In genomic region chr2:163901043-163901442, GRCm38 (mm10) we compare ENCODE assay signal across 35 mouse cellular contexts. TPM values are rescaled to one million over a fixed set of nuclear protein-coding genes. Genes with fewer than 3 reads are reported as not detected.
DNase-seq lines count a peak whose midpoint lies in the region; ATAC-seq and TF ChIP-seq lines count a peak whose summit lies in the region.
"Had no signal": no experiment of that assay in that cellular context is flagged by ENCODE, and none has a peak within 500 bp of the region (broad histone marks: within the 10 kb centered on the region; RNA-seq: fewer than 3 reads in every experiment).

No protein-coding gene starts in this region.

- H3K27ac ChIP-seq in liver, adult 2 months (replicated peaks; ENCODE audit: insufficient read depth, low read depth, low read length) = no peak overlapping the region
- H3K27ac ChIP-seq in liver, embryonic 11.5 days (ENCODE audit: low read depth, low read length) = no peak overlapping the region
- H3K27ac ChIP-seq: embryonic facial prominence, embryonic 12.5 days; forebrain, embryonic 15.5 days; hindbrain, embryonic 13.5 days; kidney, postnatal 0 days; liver, embryonic 14.5 days; midbrain, embryonic 10.5 days; neural tube, embryonic 15.5 days had no signal

- WGBS in liver, adult 2 months = 44% methylated on average over 7 of the region's 7 CpGs
- WGBS in liver, embryonic 11.5 days = 82% methylated on average over 7 of the region's 7 CpGs

- H3K36me3 ChIP-seq in liver, adult 2 months (ENCODE audit: control insufficient read depth, insufficient read depth, low read length) = no peaks in the 10 kb centered on the region
- H3K36me3 ChIP-seq in liver, embryonic 11.5 days (ENCODE audit: control insufficient read depth, insufficient read depth, low read length) = no peaks in the 10 kb centered on the region
- H3K36me3 ChIP-seq: embryonic facial prominence, embryonic 12.5 days; forebrain, embryonic 15.5 days; midbrain, embryonic 10.5 days; midbrain, embryonic 15.5 days; neural tube, embryonic 15.5 days had no signal

- H3K9me3 ChIP-seq in liver, embryonic 11.5 days (ENCODE audit: control insufficient read depth, low read length) = no peaks in the 10 kb centered on the region
- H3K9me3 ChIP-seq: embryonic facial prominence, embryonic 12.5 days; forebrain, embryonic 15.5 days; hindbrain, embryonic 13.5 days; midbrain, embryonic 10.5 days; midbrain, embryonic 15.5 days; neural tube, embryonic 15.5 days had no signal

- H3K27me3 ChIP-seq in liver, adult 2 months (ENCODE audit: control insufficient read depth, insufficient read depth, low read length) = no peaks in the 10 kb centered on the region
- no peaks in the 10 kb centered on the region for H3K27me3 ChIP-seq in liver, embryonic 11.5 days (replicated peaks; ENCODE audit: control insufficient read depth, insufficient read depth, low read length)
- H3K27me3 ChIP-seq: forebrain, embryonic 15.5 days; hindbrain, embryonic 13.5 days; midbrain, embryonic 15.5 days; neural tube, embryonic 15.5 days had no signal

- ATAC-seq in liver, embryonic 11.5 days (replicated peaks; ENCODE audit: low FRiP score) = no peak
- ATAC-seq: forebrain, embryonic 15.5 days; intestine, embryonic 16.5 days; midbrain, embryonic 15.5 days had no signal

- no peaks in the 10 kb centered on the region for H3K79me2 ChIP-seq in liver, adult 2 months (ENCODE audit: control insufficient read depth, insufficient read depth, low read length)

- TF ChIP-seq CTCF in liver, adult 2 months (IDR thresholded peaks at IDR 0.05; ENCODE audit: low read depth, low read length) = no peak

- 0 out of 2 replicates have a peak, but pooled peaks cover 2% of the 10 kb centered on the region for H3K4me1 ChIP-seq in liver, adult 2 months (ENCODE audit: control insufficient read depth, insufficient read depth, low read length)
- H3K4me1 ChIP-seq in liver, embryonic 11.5 days (replicated peaks; ENCODE audit: control insufficient read depth, insufficient read depth, low read length) = no peaks in the 10 kb centered on the region
- H3K4me1 ChIP-seq: embryonic facial prominence, embryonic 12.5 days had no signal

- no peak for TF ChIP-seq POLR2A in liver, adult 2 months (IDR thresholded peaks at IDR 0.05; ENCODE audit: extremely low read depth, insufficient read depth, low read length)

- no peak overlapping the region for H3K4me3 ChIP-seq in liver, adult 2 months (ENCODE audit: insufficient read depth, low read depth, low read length)
- H3K4me3 ChIP-seq in liver, embryonic 11.5 days (ENCODE audit: low read depth, low read length) = no peak overlapping the region
- H3K4me3 ChIP-seq: embryonic facial prominence, embryonic 12.5 days; forebrain, embryonic 15.5 days; hindbrain, embryonic 13.5 days; midbrain, embryonic 10.5 days; midbrain, embryonic 15.5 days; neural tube, embryonic 15.5 days had no signal

- no peak overlapping the region for H3K4me2 ChIP-seq in liver, embryonic 11.5 days
- H3K4me2 ChIP-seq: embryonic facial prominence, embryonic 12.5 days; forebrain, embryonic 15.5 days; heart, embryonic 11.5 days; hindbrain, embryonic 13.5 days; midbrain, embryonic 15.5 days; neural tube, embryonic 15.5 days had no signal

- peak; percentile 51 for DNase-seq in adrenal gland, postnatal 10 days
- DNase-seq in adrenal gland, adult 18-20 months (ENCODE audit: low spot score in 2 of 2) = no peak
- DNase-seq in liver, adult 2 months (ENCODE audit: extremely low read depth, low read depth, low spot score) = peak; percentile 39
- no peak for DNase-seq in liver, embryonic 11.5 days (ENCODE audit: low spot score)
- peak; percentile 18 for DNase-seq in NIH3T3 (ENCODE audit: low read depth)
- DNase-seq in skeletal muscle tissue, adult 2 months (ENCODE audit: low read depth, low spot score) = peak; percentile 11
- DNase-seq in spleen, postnatal 10 days (ENCODE audit: low spot score in 2 of 2) = no peak
- DNase-seq: cerebellum, adult 11-12 months; cerebellum, adult 9-11 months; embryo, embryonic 11 days; heart, postnatal 4 days; kidney, adult 8-10 months; layer of hippocampus, postnatal 36 days; left cerebral cortex, postnatal 4 days; lung, adult 2 months; right cerebral cortex, adult 18-20 months; thymus, adult 2 months; thymus, postnatal 36 days had no signal

- no peak overlapping the region for H3K9ac ChIP-seq in liver, adult 2 months (ENCODE audit: low read depth, low read length)
- H3K9ac ChIP-seq in liver, embryonic 11.5 days (ENCODE audit: low read depth, low read length) = no peak overlapping the region
- H3K9ac ChIP-seq: embryonic facial prominence, embryonic 12.5 days; forebrain, embryonic 15.5 days; hindbrain, embryonic 13.5 days; liver, embryonic 14.5 days; midbrain, embryonic 15.5 days; neural tube, embryonic 15.5 days had no signal

RNA-seq across cellular contexts. Expression of gene Rims4, which starts 17.4 kb away (rescaled TPM):
- 10 to 100 TPM; 57.7 to 63.4 TPM for total RNA-seq in adrenal gland, postnatal 10 days (2021)
- 100 to 1,000 TPM in 1 of 2 experiments, 10 to 100 TPM in 1; 90.5 to 234 TPM for total RNA-seq in adrenal gland, adult 18-20 months (2021)
- total RNA-seq in liver, adult 2 months (2014; rRNA removed) = 0.09 and 0.20 TPM in 2 replicates
- polyA plus RNA-seq in liver, adult 2 months (2012; rRNA removed) = 0.02 and 0.04 TPM in 2 replicates
- 0.08 and 0.11 TPM in 2 replicates for polyA plus RNA-seq in liver, embryonic 11.5 days (2014; fragmentation: Nextera tagmentation; extraction: Ambion mirVana)

RNA-seq across cellular contexts. Expression of gene Kcnk15, which starts 47.6 kb away (rescaled TPM):
- not detected for total RNA-seq in adrenal gland, postnatal 10 days (2021)
- not detected for total RNA-seq in adrenal gland, adult 18-20 months (2021)
- not detected in 2 replicates for total RNA-seq in liver, adult 2 months (2014; rRNA removed)
- polyA plus RNA-seq in liver, adult 2 months (2012; rRNA removed) = not detected in 2 replicates
- polyA plus RNA-seq in liver, embryonic 11.5 days (2014; fragmentation: Nextera tagmentation; extraction: Ambion mirVana) = not detected in 2 replicates
- total RNA-seq: gastrocnemius, adult 18-20 months; heart, postnatal 4 days; layer of hippocampus, postnatal 36 days; left cerebral cortex, postnatal 4 days; megakaryocyte progenitor cell, adult 5-6 weeks had no signal
- polyA plus RNA-seq: embryonic facial prominence, embryonic 12.5 days; forebrain, embryonic 15.5 days; gonadal fat pad, adult 2 months; heart, embryonic 11.5 days; heart, embryonic 16.5 days; hindbrain, embryonic 13.5 days; intestine, embryonic 16.5 days; kidney, postnatal 0 days; large intestine, adult 2 months; limb, embryonic 14.5 days; liver, embryonic 14.5 days; lung, adult 2 months; midbrain, embryonic 10.5 days; neural tube, embryonic 15.5 days; spleen, adult 2 months; thymus, adult 2 months had no signal

Comparison
In these comparisons a context has a peak if more than half of its experiments do, and no peak if none do; other contexts are left out.
1. DNase-seq: peak in adrenal gland, postnatal 10 days (single experiment), liver, adult 2 months (single experiment), NIH3T3 (single experiment) and skeletal muscle tissue, adult 2 months (single experiment); none in adrenal gland, adult 18-20 months (0 of 2), liver, embryonic 11.5 days (single experiment) and spleen, postnatal 10 days (0 of 2).
2. RNA of gene Rims4, which starts 17.4 kb away (total RNA-seq): 90.5 to 234 TPM in adrenal gland, adult 18-20 months and 57.7 to 63.4 TPM in adrenal gland, postnatal 10 days; 0.09 to 0.20 TPM in liver, adult 2 months; every median in the first group is over 10 times any median in the second.